Mouse (Mus musculus): ENCODE data around the gene Coro2a. TPM values are rescaled to one million over a fixed set of nuclear protein-coding genes. Genes with fewer than 3 reads are reported as not detected.
A peak's percentile ranks its signal among the peaks of the same experiment; 100 is the strongest.

Coro2a gene
- total RNA-seq, 1 experiment from 2014 or later, result 61.3 TPM

GRCm38 (mm10) chr4:46564247-46564646 lies 37.8 kb downstream of the Coro2a start:
- ATAC-seq (replicated peaks; ENCODE audit: low read depth, poor library complexity, severe bottlenecking), result peak; percentile 20

GRCm38 (mm10) chr4:46563847-46564246 lies 38.2 kb downstream of the Coro2a start:
- peak; percentile 95 for ATAC-seq (replicated peaks; ENCODE audit: low read depth, poor library complexity, severe bottlenecking)

- no peak for ATAC-seq (replicated peaks; ENCODE audit: low read depth, poor library complexity, severe bottlenecking)
These were observed 39.2 kb downstream of the Coro2a start for GRCm38 (mm10) chr4:46562841-46563240.

- no peak for ATAC-seq (replicated peaks; ENCODE audit: low read depth, poor library complexity, severe bottlenecking)
These were observed 40.0 kb downstream of the Coro2a start for GRCm38 (mm10) chr4:46562037-46562436.

GRCm38 (mm10) chr4:46560069-46560705 lies 41.8 kb downstream of the Coro2a start:
- no peak for ATAC-seq (replicated peaks; ENCODE audit: low read depth, poor library complexity, severe bottlenecking)

GRCm38 (mm10) chr4:46558672-46559667 lies 43.0 kb downstream of the Coro2a start:
- ATAC-seq (replicated peaks; ENCODE audit: low read depth, poor library complexity, severe bottlenecking), result peak; percentile 36

GRCm38 (mm10) chr4:46556933-46557332 lies 45.1 kb downstream of the Coro2a start:
- no peak for ATAC-seq (replicated peaks; ENCODE audit: low read depth, poor library complexity, severe bottlenecking)

GRCm38 (mm10) chr4:46555762-46556161 lies 46.2 kb downstream of the Coro2a start:
- peak; percentile 66 for ATAC-seq (replicated peaks; ENCODE audit: low read depth, poor library complexity, severe bottlenecking)

- peak; percentile 46 for ATAC-seq (replicated peaks; ENCODE audit: low read depth, poor library complexity, severe bottlenecking)
These were observed 47.5 kb downstream of the Coro2a start for GRCm38 (mm10) chr4:46554295-46555069.

- ATAC-seq (replicated peaks; ENCODE audit: low read depth, poor library complexity, severe bottlenecking), result peak; percentile 13; the same call in 1 of the 2 replicates
These were observed 48.1 kb downstream of the Coro2a start for GRCm38 (mm10) chr4:46553864-46554263.

- no peak for ATAC-seq (replicated peaks; ENCODE audit: low read depth, poor library complexity, severe bottlenecking)
These were observed 51.6 kb downstream of the Coro2a start for GRCm38 (mm10) chr4:46550406-46550805.

- ATAC-seq (replicated peaks; ENCODE audit: low read depth, poor library complexity, severe bottlenecking), result no peak
These were observed 52.0 kb downstream of the Coro2a start for GRCm38 (mm10) chr4:46549979-46550378.

GRCm38 (mm10) chr4:46546709-46547108 lies 55.3 kb downstream of the Coro2a start:
- ATAC-seq (replicated peaks; ENCODE audit: low read depth, poor library complexity, severe bottlenecking), result no peak

GRCm38 (mm10) chr4:46545498-46545897 lies 56.5 kb downstream of the Coro2a start:
- ATAC-seq (replicated peaks; ENCODE audit: low read depth, poor library complexity, severe bottlenecking), result no peak

GRCm38 (mm10) chr4:46544313-46544712 lies 57.7 kb downstream of the Coro2a start:
- ATAC-seq (replicated peaks; ENCODE audit: low read depth, poor library complexity, severe bottlenecking), result peak; percentile 82; the same call in 1 of the 2 replicates

GRCm38 (mm10) chr4:46543366-46544050 lies 58.5 kb downstream of the Coro2a start:
- no peak for ATAC-seq (replicated peaks; ENCODE audit: low read depth, poor library complexity, severe bottlenecking)

GRCm38 (mm10) chr4:46541707-46542106 lies 60.3 kb downstream of the Coro2a start:
- ATAC-seq (replicated peaks; ENCODE audit: low read depth, poor library complexity, severe bottlenecking), result no peak

- no peak for ATAC-seq (replicated peaks; ENCODE audit: low read depth, poor library complexity, severe bottlenecking)
These were observed 62.8 kb downstream of the Coro2a start for GRCm38 (mm10) chr4:46539167-46539566.

- peak; percentile 71 for ATAC-seq (replicated peaks; ENCODE audit: low read depth, poor library complexity, severe bottlenecking)
These were observed 66.1 kb downstream of the Coro2a start, which contains the start of gene Trim14 for GRCm38 (mm10) chr4:46535840-46536361. Trim14 (minus strand) TSS chr4:46536141.

Measured in common myeloid progenitor, adult 5-6 weeks (primary cell).